Mouse (Mus musculus) C2C12 (cell line): ENCODE measurements at regions not wholly inside any gene's neighbourhood (a gene's known extent, or its start where the extent isn't known, plus 50 kb on each side); places are given as distances from the start of the nearest gene placed in this dataset.

Source experiments
- CEBPB ChIP-seq: IDR thresholded peaks from one replicate; pipeline ENCODE4 v1.6.1; 2011; ENCODE audit warnings: low read depth, mild to moderate bottlenecking, control low read depth, moderate library complexity
- CTCF ChIP-seq: IDR thresholded peaks from one replicate; pipeline ENCODE4 v1.5.1; 2011; ENCODE audit not compliant: control insufficient read depth, insufficient read depth, insufficient read length
- MAX ChIP-seq: IDR thresholded peaks from one replicate; pipeline ENCODE4 v1.6.1; 2011; ENCODE audit warnings: mild to moderate bottlenecking, control low read depth
- USF1 ChIP-seq: IDR thresholded peaks from one replicate; pipeline ENCODE4 v1.6.1; 2011; ENCODE audit warnings: low read depth, mild to moderate bottlenecking, control low read depth, moderate library complexity

DNA sequence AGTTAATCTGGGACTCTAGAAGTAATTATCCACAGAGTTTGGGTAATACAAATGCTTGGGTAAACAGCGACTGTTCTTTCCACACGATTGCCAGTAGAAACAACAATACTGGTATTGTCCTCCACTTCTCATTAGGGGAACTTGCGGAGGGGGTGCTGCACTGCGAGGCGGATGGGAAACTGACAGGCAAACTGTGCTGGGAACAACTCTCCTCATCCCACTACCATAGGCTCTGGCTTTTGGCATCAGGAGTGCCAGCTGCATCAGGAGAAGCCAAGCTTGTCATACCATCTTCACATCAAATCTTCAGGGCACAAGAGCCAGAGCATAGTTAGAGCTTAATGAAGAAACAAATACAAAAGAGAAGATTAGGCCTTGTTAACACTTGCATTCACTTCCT is 349.2 kb upstream of the Tmem161b start:
- no peak for TF ChIP-seq CTCF
- TF ChIP-seq USF1, result no peak
- no peak for TF ChIP-seq CEBPB
- TF ChIP-seq MAX, result no peak
